8 mouse cellular contexts compared by ENCODE assay signal in genomic region chr2:30985111-30986020, GRCm38 (mm10). TPM values are rescaled to one million over a fixed set of nuclear protein-coding genes. Genes with fewer than 3 reads are reported as not detected.
A peak's percentile ranks its signal among the peaks of the same experiment; 100 is the strongest.
DNase-seq lines count a peak whose midpoint lies in the region; ATAC-seq and TF ChIP-seq lines count a peak whose summit lies in the region.

No protein-coding gene starts in this region.

- peak; percentile 44 for TF ChIP-seq POLR2A in CH12.LX (IDR thresholded peaks at IDR 0.05; ENCODE audit: low read depth, low read length)

- no peak overlapping the region for H3K4me2 ChIP-seq in forebrain, embryonic 11.5 days (ENCODE audit: low read depth, low read length, severe bottlenecking)
- peak overlapping the region; percentile 52 for H3K4me2 ChIP-seq in CH12.LX (ENCODE audit: insufficient read depth, low read depth, poor library complexity, severe bottlenecking)
- peak overlapping the region; percentile 32; the same call in 1 of the 2 replicates for H3K4me2 ChIP-seq in lung, embryonic 14.5 days
- H3K4me2 ChIP-seq in forebrain, embryonic 13.5 days, result no peak overlapping the region

- H3K36me3 ChIP-seq in forebrain, embryonic 10.5 days (replicated peaks), result peaks cover under 1% of the 10 kb centered on the region
- H3K36me3 ChIP-seq in forebrain, embryonic 11.5 days (ENCODE audit: control insufficient read depth, insufficient read depth, low read length), result no peaks in the 10 kb centered on the region
- peaks cover 0 to 18% of the 10 kb centered on the region in 2 experiments for H3K36me3 ChIP-seq in CH12.LX (replicated peaks in 1 of 2; ENCODE audit: control insufficient read depth in 1 of 2, insufficient read depth in 1 of 2, low read length in 1 of 2)
- no peaks in the 10 kb centered on the region for H3K36me3 ChIP-seq in lung, embryonic 14.5 days (ENCODE audit: insufficient read depth)
- H3K36me3 ChIP-seq in forebrain, embryonic 13.5 days (ENCODE audit: poor library complexity, severe bottlenecking), result 0 out of 2 replicates have a peak, but pooled peaks cover 3% of the 10 kb centered on the region

- no peak for ATAC-seq in forebrain, embryonic 11.5 days (replicated peaks; ENCODE audit: low FRiP score)
- no peak for ATAC-seq in lung, embryonic 14.5 days (ENCODE audit: insufficient read depth)
- ATAC-seq in forebrain, embryonic 13.5 days, result no peak

- TF ChIP-seq RAD21 in CH12.LX (IDR thresholded peaks at IDR 0.05; ENCODE audit: low read depth, low read length), result no peak

- WGBS in forebrain, embryonic 10.5 days, result 26% methylated on average over 17 of the region's 17 CpGs
- 31% methylated on average over 17 of the region's 17 CpGs for WGBS in forebrain, embryonic 11.5 days
- WGBS in lung, embryonic 14.5 days, result 19% methylated on average over 17 of the region's 17 CpGs
- WGBS in forebrain, embryonic 13.5 days, result 27% methylated on average over 17 of the region's 17 CpGs

- TF ChIP-seq EP300 in CH12.LX (IDR thresholded peaks at IDR 0.05; ENCODE audit: low read length), result 0 out of 2 replicates have a peak, but pooled peaks have one; percentile 8

- no peak for DNase-seq in forebrain, embryonic 10.5 days (ENCODE audit: extremely low spot score, low spot score)
- no peak for DNase-seq in forebrain, embryonic 11.5 days (ENCODE audit: low spot score)
- peak; percentile 84 for DNase-seq in CH12.LX (ENCODE audit: extremely low read depth)
- peak; percentile 61 for DNase-seq in c-Kit-positive CD71-positive TER-119-negative erythroid progenitor cells, embryonic 14.5 days (ENCODE audit: low read depth)
- peak; percentile 61 for DNase-seq in kidney, adult 18-20 months
- peak; percentile 63 for DNase-seq in lung, embryonic 14.5 days
- peak; percentile 57 for DNase-seq in thymus, postnatal 0 days (ENCODE audit: low spot score)

- in situ Hi-C loops in CH12.LX (cut with MboI; ENCODE audit: low pct_ligation_motif_present, low pct_unique_long_range_greater_than_20kb, low sequenced_read_pairs), result no loop called here

- H3K27me3 ChIP-seq in forebrain, embryonic 10.5 days (ENCODE audit: poor library complexity, severe bottlenecking), result no peaks in the 10 kb centered on the region
- H3K27me3 ChIP-seq in forebrain, embryonic 11.5 days (ENCODE audit: control insufficient read depth, insufficient read depth, low read length), result no peaks in the 10 kb centered on the region
- H3K27me3 ChIP-seq in CH12.LX (replicated peaks), result no peaks in the 10 kb centered on the region
- no peaks in the 10 kb centered on the region for H3K27me3 ChIP-seq in lung, embryonic 14.5 days (ENCODE audit: insufficient read depth, low read length)
- H3K27me3 ChIP-seq in forebrain, embryonic 13.5 days, result no peaks in the 10 kb centered on the region

- no peak for TF ChIP-seq CTCF in CH12.LX (conservative IDR thresholded peaks at IDR 0.05 in 1 of 2, IDR thresholded peaks at IDR 0.05 in 1 of 2; ENCODE audit: low read depth in 2 of 2, low read length in 2 of 2)
- TF ChIP-seq CTCF in lung, embryonic 14.5 days (IDR thresholded peaks at IDR 0.05; ENCODE audit: low read depth), result no peak

- H3K4me3 ChIP-seq in forebrain, embryonic 10.5 days, result peak overlapping the region; percentile 18
- no peak overlapping the region for H3K4me3 ChIP-seq in forebrain, embryonic 11.5 days (ENCODE audit: low read depth, low read length)
- no peak overlapping the region for H3K4me3 ChIP-seq in CH12.LX (replicated peaks in 1 of 3; ENCODE audit: low read depth in 2 of 3, low read length in 2 of 3, poor library complexity in 1 of 3)
- H3K4me3 ChIP-seq in lung, embryonic 14.5 days (ENCODE audit: low read depth, low read length), result no peak overlapping the region
- H3K4me3 ChIP-seq in forebrain, embryonic 13.5 days, result no peak overlapping the region

- no peak overlapping the region for H3K9ac ChIP-seq in forebrain, embryonic 11.5 days (ENCODE audit: low read length)
- peak overlapping the region; percentile 7; the same call in 1 of the 2 replicates for H3K9ac ChIP-seq in CH12.LX (ENCODE audit: insufficient read depth, low read depth)
- no peak overlapping the region for H3K9ac ChIP-seq in lung, embryonic 14.5 days
- H3K9ac ChIP-seq in forebrain, embryonic 13.5 days, result no peak overlapping the region

- dilution Hi-C loops in CH12.LX (cut with MboI; ENCODE audit: extremely low pct_ligation_motif_present, extremely low pct_unique_long_range_greater_than_20kb, low sequenced_read_pairs), result no loop called here

- H3K4me1 ChIP-seq in forebrain, embryonic 10.5 days, result peaks cover 35% of the 10 kb centered on the region
- peaks cover 3% of the 10 kb centered on the region; the same call in 1 of the 2 replicates for H3K4me1 ChIP-seq in forebrain, embryonic 11.5 days (replicated peaks; ENCODE audit: control insufficient read depth, insufficient read depth, low read length)
- H3K4me1 ChIP-seq in CH12.LX (ENCODE audit: control insufficient read depth in 1 of 2, insufficient read depth in 2 of 2), result peaks cover 18 to 41% of the 10 kb centered on the region in 2 experiments
- peaks cover 7% of the 10 kb centered on the region for H3K4me1 ChIP-seq in lung, embryonic 14.5 days (ENCODE audit: insufficient read depth)
- H3K4me1 ChIP-seq in forebrain, embryonic 13.5 days, result peaks cover 25% of the 10 kb centered on the region

- H3K27ac ChIP-seq in forebrain, embryonic 10.5 days, result no peak overlapping the region
- no peak overlapping the region for H3K27ac ChIP-seq in forebrain, embryonic 11.5 days (ENCODE audit: low read depth, low read length)
- peak overlapping the region; percentile 41 for H3K27ac ChIP-seq in CH12.LX (ENCODE audit: insufficient read depth, low read depth)
- peak overlapping the region; percentile 60; the same call in 1 of the 2 replicates for H3K27ac ChIP-seq in lung, embryonic 14.5 days (ENCODE audit: low read depth)
- no peak overlapping the region for H3K27ac ChIP-seq in forebrain, embryonic 13.5 days

- peaks cover 8% of the 10 kb centered on the region for H3K79me2 ChIP-seq in CH12.LX (replicated peaks; ENCODE audit: control insufficient read depth, extremely low read depth, insufficient read depth, poor library complexity, severe bottlenecking)

- no peaks in the 10 kb centered on the region for H3K9me3 ChIP-seq in forebrain, embryonic 10.5 days
- H3K9me3 ChIP-seq in forebrain, embryonic 11.5 days (ENCODE audit: control insufficient read depth, low read length), result no peaks in the 10 kb centered on the region
- H3K9me3 ChIP-seq in CH12.LX (replicated peaks; ENCODE audit: low read length), result no peaks in the 10 kb centered on the region
- no peaks in the 10 kb centered on the region for H3K9me3 ChIP-seq in lung, embryonic 14.5 days (ENCODE audit: low read depth, low read length)
- no peaks in the 10 kb centered on the region for H3K9me3 ChIP-seq in forebrain, embryonic 13.5 days (replicated peaks)

RNA-seq across cellular contexts. Expression of gene Usp20, which starts 3.3 kb away (rescaled TPM):
- 18.0 and 18.1 TPM in 2 replicates for polyA plus RNA-seq in forebrain, embryonic 10.5 days (2016; fragmentation: Nextera tagmentation; extraction: Ambion mirVana)
- polyA plus RNA-seq in forebrain, embryonic 11.5 days (2014; fragmentation: Nextera tagmentation; extraction: Ambion mirVana), result 17.7 and 21.3 TPM in 2 replicates
- total RNA-seq in CH12.LX (2012; rRNA removed) (10.1 and 13.8 TPM in 2 replicates), CH12.LX (2014; rRNA removed) (2.5 and 3.4 TPM in 2 replicates)
- polyA plus RNA-seq in CH12.LX (2012; ENCODE audit: insufficient read length, low read depth), result 11.0 and 12.0 TPM in 2 replicates
- polyA plus RNA-seq in lung, embryonic 14.5 days (2014; fragmentation: Nextera tagmentation; extraction: Ambion mirVana), result 11.1 and 12.4 TPM in 2 replicates
- 9.0 and 13.2 TPM in 2 replicates for polyA plus RNA-seq in thymus, postnatal 0 days (2015; fragmentation: Nextera tagmentation; extraction: Ambion mirVana)
- 34.6 and 35.2 TPM in 2 replicates for polyA plus RNA-seq in forebrain, embryonic 13.5 days (2015; fragmentation: Nextera tagmentation; extraction: Ambion mirVana)

RNA-seq across cellular contexts. Expression of gene BC005624, which starts 3.4 kb away (rescaled TPM):
- polyA plus RNA-seq in forebrain, embryonic 10.5 days (2016; fragmentation: Nextera tagmentation; extraction: Ambion mirVana), result 61.9 and 62.0 TPM in 2 replicates
- 59.7 and 63.6 TPM in 2 replicates for polyA plus RNA-seq in forebrain, embryonic 11.5 days (2014; fragmentation: Nextera tagmentation; extraction: Ambion mirVana)
- total RNA-seq in CH12.LX (2012; rRNA removed) (43.2 and 49.0 TPM in 2 replicates), CH12.LX (2014; rRNA removed) (40.5 and 43.4 TPM in 2 replicates)
- 68.1 and 94.0 TPM in 2 replicates for polyA plus RNA-seq in CH12.LX (2012; ENCODE audit: insufficient read length, low read depth)
- polyA plus RNA-seq in lung, embryonic 14.5 days (2014; fragmentation: Nextera tagmentation; extraction: Ambion mirVana), result 50.0 and 51.3 TPM in 2 replicates
- polyA plus RNA-seq in thymus, postnatal 0 days (2015; fragmentation: Nextera tagmentation; extraction: Ambion mirVana), result 64.0 and 66.2 TPM in 2 replicates
- polyA plus RNA-seq in forebrain, embryonic 13.5 days (2015; fragmentation: Nextera tagmentation; extraction: Ambion mirVana), result 75.7 and 81.0 TPM in 2 replicates

RNA-seq across cellular contexts. Expression of gene Tor1a, which starts 17.6 kb away (rescaled TPM):
- 84.9 and 89.6 TPM in 2 replicates for polyA plus RNA-seq in forebrain, embryonic 10.5 days (2016; fragmentation: Nextera tagmentation; extraction: Ambion mirVana)
- polyA plus RNA-seq in forebrain, embryonic 11.5 days (2014; fragmentation: Nextera tagmentation; extraction: Ambion mirVana), result 85.1 and 95.9 TPM in 2 replicates
- total RNA-seq in CH12.LX (2012; rRNA removed) (44.9 and 49.5 TPM in 2 replicates), CH12.LX (2014; rRNA removed) (58.2 and 69.6 TPM in 2 replicates)
- polyA plus RNA-seq in CH12.LX (2012; ENCODE audit: insufficient read length, low read depth), result 35.0 and 45.6 TPM in 2 replicates
- 66.4 and 71.6 TPM in 2 replicates for polyA plus RNA-seq in lung, embryonic 14.5 days (2014; fragmentation: Nextera tagmentation; extraction: Ambion mirVana)
- 80.1 and 83.6 TPM in 2 replicates for polyA plus RNA-seq in thymus, postnatal 0 days (2015; fragmentation: Nextera tagmentation; extraction: Ambion mirVana)
- polyA plus RNA-seq in forebrain, embryonic 13.5 days (2015; fragmentation: Nextera tagmentation; extraction: Ambion mirVana), result 95.0 and 105 TPM in 2 replicates

RNA-seq across cellular contexts. Expression of gene Tor1b, which starts 32.6 kb away (rescaled TPM):
- polyA plus RNA-seq in forebrain, embryonic 10.5 days (2016; fragmentation: Nextera tagmentation; extraction: Ambion mirVana), result 23.6 and 24.2 TPM in 2 replicates
- polyA plus RNA-seq in forebrain, embryonic 11.5 days (2014; fragmentation: Nextera tagmentation; extraction: Ambion mirVana), result 24.9 and 25.7 TPM in 2 replicates
- total RNA-seq in CH12.LX (2012; rRNA removed) (25.3 and 31.8 TPM in 2 replicates), CH12.LX (2014; rRNA removed) (30.1 and 31.1 TPM in 2 replicates)
- polyA plus RNA-seq in CH12.LX (2012; ENCODE audit: insufficient read length, low read depth), result 19.5 and 23.1 TPM in 2 replicates
- polyA plus RNA-seq in lung, embryonic 14.5 days (2014; fragmentation: Nextera tagmentation; extraction: Ambion mirVana), result 41.0 and 41.8 TPM in 2 replicates
- polyA plus RNA-seq in thymus, postnatal 0 days (2015; fragmentation: Nextera tagmentation; extraction: Ambion mirVana), result 24.2 and 26.1 TPM in 2 replicates
- polyA plus RNA-seq in forebrain, embryonic 13.5 days (2015; fragmentation: Nextera tagmentation; extraction: Ambion mirVana), result 23.3 and 26.4 TPM in 2 replicates

RNA-seq across cellular contexts. Expression of gene Ptges, which starts 55.7 kb away (rescaled TPM):
- 5.1 and 7.3 TPM in 2 replicates for polyA plus RNA-seq in forebrain, embryonic 10.5 days (2016; fragmentation: Nextera tagmentation; extraction: Ambion mirVana)
- polyA plus RNA-seq in forebrain, embryonic 11.5 days (2014; fragmentation: Nextera tagmentation; extraction: Ambion mirVana), result 4.2 and 5.5 TPM in 2 replicates
- total RNA-seq in CH12.LX (2012; rRNA removed) (0.04 and 0.38 TPM in 2 replicates), CH12.LX (2014; rRNA removed) (not detected in 2 replicates)
- 0.09 TPM in 1 of 2 replicates, not detected in the other for polyA plus RNA-seq in CH12.LX (2012; ENCODE audit: insufficient read length, low read depth)
- polyA plus RNA-seq in lung, embryonic 14.5 days (2014; fragmentation: Nextera tagmentation; extraction: Ambion mirVana), result 17.7 and 18.4 TPM in 2 replicates
- polyA plus RNA-seq in thymus, postnatal 0 days (2015; fragmentation: Nextera tagmentation; extraction: Ambion mirVana), result 3.2 and 3.4 TPM in 2 replicates
- 1.5 and 2.1 TPM in 2 replicates for polyA plus RNA-seq in forebrain, embryonic 13.5 days (2015; fragmentation: Nextera tagmentation; extraction: Ambion mirVana)

Comparison
In these comparisons a context has a peak if more than half of its experiments do, and no peak if none do; other contexts are left out.
1. DNase-seq: peak in CH12.LX (single experiment), c-Kit-positive CD71-positive TER-119-negative erythroid progenitor cells, embryonic 14.5 days (single experiment), kidney, adult 18-20 months (single experiment), lung, embryonic 14.5 days (single experiment) and thymus, postnatal 0 days (single experiment); none in forebrain, embryonic 10.5 days (single experiment) and forebrain, embryonic 11.5 days (single experiment).
2. H3K27ac ChIP-seq: peak in CH12.LX (single experiment) and lung, embryonic 14.5 days (single experiment); none in forebrain, embryonic 10.5 days (single experiment), forebrain, embryonic 11.5 days (single experiment) and forebrain, embryonic 13.5 days (single experiment).
3. H3K4me2 ChIP-seq: peak in CH12.LX (single experiment) and lung, embryonic 14.5 days (single experiment); none in forebrain, embryonic 11.5 days (single experiment) and forebrain, embryonic 13.5 days (single experiment).